Mouse (Mus musculus) adrenal gland, postnatal 10 days (tissue): Measurements from ENCODE around the gene Nemp2. TPM values are rescaled to one million over a fixed set of nuclear protein-coding genes. Genes with fewer than 3 reads are reported as not detected.
"Not testable (repeated sequence)": the region's sequence is repeated elsewhere in the genome, so short reads cannot be mapped to it uniquely, and the experiment has no call there.

Experiments used
- DNase-seq: peaks from one replicate; pipeline ENCODE4 v3.0.0; 2021; ENCODE audit warnings: mixed read lengths
- total RNA-seq, 2 experiments: library from RNA; stranded (reverse); gene quantifications; 2 replicates each; pipeline ENCODE4 v1.2.3; 2021

The Nemp2 gene
- total RNA-seq, 2 experiments from 2014 or later, result 3.1 to 5.4 TPM

- DNase-seq, result no peak
Observed at GRCm38 (mm10) chr1:52653366-52653765, 22.9 kb downstream of the Nemp2 start.

GRCm38 (mm10) chr1:52655153-52655552, 24.6 kb downstream of the Nemp2 start:
- DNase-seq, result no peak

GRCm38 (mm10) chr1:52658160-52658559, 27.7 kb downstream of the Nemp2 start:
- no peak for DNase-seq

- DNase-seq, result no peak
Observed at GRCm38 (mm10) chr1:52660278-52660677, 29.8 kb downstream of the Nemp2 start.

- DNase-seq, result no peak
Observed at GRCm38 (mm10) chr1:52660765-52661164, 30.3 kb downstream of the Nemp2 start.

GRCm38 (mm10) chr1:52663228-52663627, 32.7 kb downstream of the Nemp2 start:
- DNase-seq, result no peak

GRCm38 (mm10) chr1:52668743-52669323, 38.3 kb downstream of the Nemp2 start:
- no peak for DNase-seq

- DNase-seq, result no peak
Observed at GRCm38 (mm10) chr1:52669931-52670330, 39.4 kb downstream of the Nemp2 start.

GRCm38 (mm10) chr1:52675561-52676551, 45.4 kb downstream of the Nemp2 start:
- no peak for DNase-seq

GRCm38 (mm10) chr1:52676621-52677020, 46.1 kb downstream of the Nemp2 start:
- DNase-seq, result peak; percentile 76

GRCm38 (mm10) chr1:52683550-52683949, 53.0 kb downstream of the Nemp2 start:
- DNase-seq, result no peak

GRCm38 (mm10) chr1:52687636-52688035, 57.1 kb downstream of the Nemp2 start:
- DNase-seq, result no peak

GRCm38 (mm10) chr1:52694456-52694855, 64.0 kb downstream of the Nemp2 start:
- not testable (repeated sequence) for DNase-seq

Other genes starting within 250 kb of the Nemp2 start
- gene Nab1, start 130.0 kb upstream of the Nemp2 start, total RNA-seq, result 10 to 100 TPM; 45.5 to 47.2 TPM
- 10 to 100 TPM; 14.0 to 16.4 TPM for gene Mfsd6, start 96.8 kb downstream of the Nemp2 start, total RNA-seq
- 10 to 100 TPM; 23.3 to 37.5 TPM for gene Inpp1, start 187.0 kb downstream of the Nemp2 start, total RNA-seq
- 100 to 1,000 TPM; 108 to 109 TPM for gene Hibch, start 214.2 kb downstream of the Nemp2 start, total RNA-seq